Mouse (Mus musculus) MEL (cell line): Measurements from ENCODE around the gene Tecpr1. TPM values are rescaled to one million over a fixed set of nuclear protein-coding genes. Genes with fewer than 3 reads are reported as not detected.

ENCODE experiments used
- DNase-seq: peaks from one replicate; pipeline ENCODE4 v3.0.0; 2011; ENCODE audit warnings: low read depth, low spot score
- H3K27ac ChIP-seq: 2 replicates; pipeline ENCODE4 v1.5.1; 2012; ENCODE audit warnings: low read depth, mild to moderate bottlenecking, control low read depth, low read length, moderate library complexity; ENCODE audit not compliant: control insufficient read depth
- H3K27me3 ChIP-seq, 2 experiments: fragments of 150-350 bp in 1 of 2; sonication (generic) in 1 of 2; 2 replicates each; pipeline ENCODE4 v1.6.1; 2012; ENCODE audit warnings: low read length in 2 of 2, mild to moderate bottlenecking in 2 of 2, improper control_type of control experiment in 1 of 2, moderate library complexity in 1 of 2; ENCODE audit not compliant: insufficient read depth in 2 of 2, control insufficient read depth in 1 of 2
- H3K36me3 ChIP-seq, 2 experiments: 2 replicates each; pipeline ENCODE4 v1.6.1; 2012 to 2014; ENCODE audit warnings: low read length in 2 of 2, improper control_type of control experiment in 1 of 2, inconsistent platforms in 1 of 2, mild to moderate bottlenecking in 1 of 2; ENCODE audit not compliant: insufficient read depth in 2 of 2, control insufficient read depth in 1 of 2
- H3K4me1 ChIP-seq, 2 experiments: fragments of 150-350 bp in 1 of 2; sonication (generic) in 1 of 2; 2 replicates each; pipeline ENCODE4 v1.6.1; 2012; ENCODE audit warnings: low read length in 2 of 2, improper control_type of control experiment in 1 of 2, mild to moderate bottlenecking in 1 of 2; ENCODE audit not compliant: insufficient read depth in 2 of 2, control insufficient read depth in 1 of 2
- H3K4me3 ChIP-seq, 2 experiments: fragments of 150-350 bp in 1 of 2; sonication (generic) in 1 of 2; 2 replicates each; pipeline ENCODE4 v1.5.1; 2012; ENCODE audit warnings: low read depth in 2 of 2, low read length in 2 of 2, mild to moderate bottlenecking in 2 of 2, moderate library complexity in 2 of 2, control low read depth in 1 of 2, improper control_type of control experiment in 1 of 2; ENCODE audit not compliant: control insufficient read depth in 1 of 2, insufficient read depth in 1 of 2
- H3K79me2 ChIP-seq: 2 replicates; pipeline ENCODE4 v1.6.1; 2012; ENCODE audit warnings: mild to moderate bottlenecking, low read length, moderate library complexity; ENCODE audit not compliant: control insufficient read depth, poor library complexity, insufficient read depth
- H3K9ac ChIP-seq: 2 replicates; pipeline ENCODE4 v1.6.1; 2012; ENCODE audit warnings: low read depth, mild to moderate bottlenecking, control low read depth, low read length, moderate library complexity; ENCODE audit not compliant: control insufficient read depth, poor library complexity, severe bottlenecking
- H3K9me3 ChIP-seq: fragments of 150-350 bp; sonication (generic); replicated peaks from 2 replicates; pipeline ENCODE4 v1.6.1; 2012; ENCODE audit warnings: mild to moderate bottlenecking, low read length, improper control_type of control experiment, moderate library complexity; ENCODE audit not compliant: insufficient read depth
- BHLHE40 ChIP-seq: IDR thresholded peaks from 2 replicates; pipeline ENCODE4 v1.6.1; 2012; ENCODE audit warnings: low read depth, mild to moderate bottlenecking, inconsistent platforms, low read length, improper control_type of control experiment, borderline replicate concordance
- CHD2 ChIP-seq: IDR thresholded peaks from 2 replicates; pipeline ENCODE4 v1.6.1; 2011; ENCODE audit warnings: low read length, improper control_type of control experiment
- ELF1 ChIP-seq: IDR thresholded peaks from 2 replicates; pipeline ENCODE4 v1.6.1; 2014; ENCODE audit warnings: low read depth, mild to moderate bottlenecking, inconsistent platforms, low read length, improper control_type of control experiment, moderate library complexity
- GABPA ChIP-seq: IDR thresholded peaks from 2 replicates; pipeline ENCODE4 v1.6.1; 2012; ENCODE audit warnings: low read depth, mild to moderate bottlenecking, inconsistent platforms, low read length, improper control_type of control experiment, moderate library complexity
- GATA1 ChIP-seq: IDR thresholded peaks from 2 replicates; pipeline ENCODE4 v1.6.1; 2011; ENCODE audit warnings: low read depth, low read length, improper control_type of control experiment
- HCFC1 ChIP-seq: IDR thresholded peaks from 2 replicates; pipeline ENCODE4 v1.6.1; 2012; ENCODE audit warnings: low read depth, mild to moderate bottlenecking, inconsistent platforms, low read length, improper control_type of control experiment, moderate library complexity
- JUND ChIP-seq: IDR thresholded peaks from 2 replicates; pipeline ENCODE4 v1.6.1; 2011; ENCODE audit warnings: low read depth, mild to moderate bottlenecking, improper control_type of control experiment, low read length
- KAT2A ChIP-seq: conservative IDR thresholded peaks from 2 replicates; pipeline ENCODE4 v1.6.1; 2012; ENCODE audit warnings: low read depth, low read length, improper control_type of control experiment, inconsistent platforms
- MEF2A ChIP-seq: IDR thresholded peaks from 2 replicates; pipeline ENCODE4 v1.6.1; 2014; ENCODE audit warnings: low read depth, mild to moderate bottlenecking, inconsistent platforms, low read length, improper control_type of control experiment; ENCODE audit not compliant: poor library complexity, insufficient replicate concordance, severe bottlenecking; ENCODE audit errors: extremely low read depth
- MXI1 ChIP-seq: IDR thresholded peaks from 2 replicates; pipeline ENCODE4 v1.6.1; 2011; ENCODE audit warnings: mild to moderate bottlenecking, low read depth, low read length, improper control_type of control experiment
- MYB ChIP-seq: IDR thresholded peaks from 2 replicates; pipeline ENCODE4 v1.6.1; 2011; ENCODE audit warnings: mild to moderate bottlenecking, low read depth, low read length, improper control_type of control experiment
- NELFE ChIP-seq: IDR thresholded peaks from 2 replicates; pipeline ENCODE4 v1.6.1; 2011; ENCODE audit warnings: low read depth, low read length, improper control_type of control experiment
- NRF1 ChIP-seq: IDR thresholded peaks from 2 replicates; pipeline ENCODE4 v1.6.1; 2014; ENCODE audit warnings: low read depth, mild to moderate bottlenecking, inconsistent platforms, low read length, improper control_type of control experiment, moderate library complexity; ENCODE audit not compliant: poor library complexity, insufficient read depth, severe bottlenecking
- RCOR1 ChIP-seq: IDR thresholded peaks from 2 replicates; pipeline ENCODE4 v1.6.1; 2012; ENCODE audit warnings: low read depth, mild to moderate bottlenecking, inconsistent platforms, low read length, improper control_type of control experiment
- SIN3A ChIP-seq: IDR thresholded peaks from 2 replicates; pipeline ENCODE4 v1.6.1; 2012; ENCODE audit warnings: low read length, improper control_type of control experiment, inconsistent platforms
- SMC3 ChIP-seq: IDR thresholded peaks from 2 replicates; pipeline ENCODE4 v1.6.1; 2011; ENCODE audit warnings: low read depth, low read length, improper control_type of control experiment
- USF2 ChIP-seq, 2 experiments: IDR thresholded peaks; 2 replicates each; pipeline ENCODE4 v1.6.1; 2011 to 2012; ENCODE audit warnings: improper control_type of control experiment in 2 of 2, low read length in 2 of 2, borderline replicate concordance in 1 of 2, inconsistent platforms in 1 of 2, low read depth in 1 of 2, mild to moderate bottlenecking in 1 of 2; ENCODE audit not compliant: insufficient read depth in 1 of 2
- ZKSCAN1 ChIP-seq: IDR thresholded peaks from 2 replicates; pipeline ENCODE4 v1.6.1; 2012; ENCODE audit warnings: low read depth, mild to moderate bottlenecking, inconsistent platforms, low read length, improper control_type of control experiment, moderate library complexity
- ZMIZ1 ChIP-seq: IDR thresholded peaks from 2 replicates; pipeline ENCODE4 v1.6.1; 2012; ENCODE audit warnings: low read depth, mild to moderate bottlenecking, inconsistent platforms, low read length, improper control_type of control experiment, moderate library complexity
- polyA plus RNA-seq, 2 experiments: library from polyadenylated mRNA; stranded (reverse) in 1 of 2; unstranded in 1 of 2; fragments of >175 nt in 1 of 2; fragments of >200 nt in 1 of 2; gene quantifications; 2 replicates each; pipeline versions ENCODE4 v1.2.1 to v1.2.4; 2012; ENCODE audit warnings: low replicate concordance in 2 of 2, low read depth in 1 of 2; ENCODE audit not compliant: insufficient read length in 2 of 2, insufficient read depth in 1 of 2, missing spikeins in 1 of 2
- total RNA-seq: library from RNA; depleted of rRNA; stranded (reverse); fragments of 300-350 nt; gene quantifications from 2 replicates; pipeline ENCODE4 v1.2.3, GENCODE M21; 2012

The Tecpr1 gene
- total and polyA plus RNA-seq, 3 experiments: 6.2 to 9.0 TPM; not detected in 1

- no peak for DNase-seq
- H3K4me1 ChIP-seq: peaks cover 0 to 2% of the 10 kb centered on the region in 2 experiments; a peak in 2 of 4 replicates
- H3K4me3 ChIP-seq: no peak overlapping the region
These were observed 35.8 kb upstream of the Tecpr1 start for GRCm38 (mm10) chr5:144259228-144259627.

GRCm38 (mm10) chr5:144258687-144259086, 35.3 kb upstream of the Tecpr1 start:
- DNase-seq: no peak
- H3K79me2 ChIP-seq: peaks cover 17% of the 10 kb centered on the region
- H3K4me1 ChIP-seq: peaks cover 3% of the 10 kb centered on the region in 2 experiments; a peak in 2 of 4 replicates
- H3K36me3 ChIP-seq: no peaks in the 10 kb centered on the region
- H3K9me3 ChIP-seq: no peaks in the 10 kb centered on the region
- no peak overlapping the region for H3K4me3 ChIP-seq
- TF ChIP-seq RCOR1 (no peak), GATA1 (no peak)
- no peak overlapping the region for H3K27ac ChIP-seq
- H3K9ac ChIP-seq: no peak overlapping the region
- no peaks in the 10 kb centered on the region for H3K27me3 ChIP-seq

More at GRCm38 (mm10) chr5:144259228-144259627, 35.8 kb upstream of the Tecpr1 start:
- Histone ChIP-seq H3K9ac (no peak overlapping the region), H3K27ac (no peak overlapping the region), H3K36me3 (no peaks in the 10 kb centered on the region), H3K79me2 (peaks cover 17% of the 10 kb centered on the region), H3K27me3 (no peaks in the 10 kb centered on the region), H3K9me3 (no peaks in the 10 kb centered on the region)
- no peak for TF ChIP-seq MEF2A
- no peak for TF ChIP-seq ELF1
- no peak for TF ChIP-seq RCOR1
- no peak for TF ChIP-seq SMC3

- Histone ChIP-seq H3K4me1 (peaks cover 3% of the 10 kb centered on the region in 2 experiments; a peak in 2 of 4 replicates), H3K9ac (no peak overlapping the region), H3K27ac (no peak overlapping the region), H3K27me3 (no peaks in the 10 kb centered on the region), H3K9me3 (no peaks in the 10 kb centered on the region), H3K4me3 (no peak overlapping the region), H3K79me2 (peaks cover 17% of the 10 kb centered on the region), H3K36me3 (no peaks in the 10 kb centered on the region)
- DNase-seq: no peak
- TF ChIP-seq ELF1: no peak
- TF ChIP-seq MYB: no peak
- TF ChIP-seq NELFE: no peak
- TF ChIP-seq GATA1: no peak
- no peak for TF ChIP-seq MXI1
- TF ChIP-seq SMC3: no peak
- no peak for TF ChIP-seq NRF1
- no peak for TF ChIP-seq SIN3A
- TF ChIP-seq HCFC1: no peak
- no peak for TF ChIP-seq CHD2
- TF ChIP-seq MEF2A: no peak
- no peak for TF ChIP-seq ZKSCAN1
- TF ChIP-seq GABPA: no peak
- no peak for TF ChIP-seq BHLHE40
- no peak for TF ChIP-seq KAT2A
- TF ChIP-seq USF2 (IDR thresholded peaks at IDR 0.05; ENCODE audit: borderline replicate concordance in 1 of 2, insufficient read depth in 1 of 2, low read depth in 1 of 2, low read length in 2 of 2): no peak
- TF ChIP-seq JUND: no peak
- TF ChIP-seq ZMIZ1: no peak
These were observed 34.8 kb upstream of the Tecpr1 start for GRCm38 (mm10) chr5:144258131-144258611.
